Mouse (Mus musculus) forebrain, embryonic 15.5 days (tissue): ENCODE results near the gene Zfp810. TPM values are rescaled to one million over a fixed set of nuclear protein-coding genes. Genes with fewer than 3 reads are reported as not detected.
"Not testable (repeated sequence)": the region's sequence is repeated elsewhere in the genome, so short reads cannot be mapped to it uniquely, and the experiment has no call there.

Experiments used
- ATAC-seq: fragments of 200-750 bp; cut with Nextera tagmentation; replicated peaks from 2 replicates; pipeline ENCODE4 v1.8.0; 2017; ENCODE audit warnings: mild to moderate bottlenecking, moderate TSS enrichment, moderate library complexity
- H3K27ac ChIP-seq: fragments of 300-500 bp; sonication (generic); replicated peaks from 2 replicates; pipeline ENCODE4 v1.5.1; 2015; ENCODE audit warnings: mild to moderate bottlenecking, inconsistent platforms
- H3K27me3 ChIP-seq: fragments of 300-500 bp; sonication (generic); 2 replicates; pipeline ENCODE4 v1.6.1; 2015; ENCODE audit warnings: inconsistent platforms
- H3K36me3 ChIP-seq: fragments of 300-500 bp; sonication (generic); 2 replicates; pipeline ENCODE4 v1.6.1; 2015; ENCODE audit warnings: mild to moderate bottlenecking, inconsistent platforms
- H3K4me1 ChIP-seq: fragments of 300-500 bp; sonication (generic); 2 replicates; pipeline ENCODE4 v1.6.1; 2015; ENCODE audit warnings: inconsistent platforms
- H3K4me2 ChIP-seq: fragments of 300-500 bp; sonication (generic); replicated peaks from 2 replicates; pipeline ENCODE4 v1.6.1; 2015; ENCODE audit warnings: mild to moderate bottlenecking, inconsistent platforms
- H3K4me3 ChIP-seq: fragments of 300-500 bp; sonication (generic); 2 replicates; pipeline ENCODE4 v1.5.1; 2015; ENCODE audit warnings: mild to moderate bottlenecking, inconsistent platforms
- H3K9ac ChIP-seq: fragments of 300-500 bp; sonication (generic); replicated peaks from 2 replicates; pipeline ENCODE4 v1.6.1; 2015; ENCODE audit warnings: mild to moderate bottlenecking, inconsistent platforms
- H3K9me3 ChIP-seq: fragments of 300-500 bp; sonication (generic); 2 replicates; pipeline ENCODE4 v1.6.1; 2016; ENCODE audit warnings: inconsistent platforms
- WGBS: fragments of 180-500 bp; shearing (Covaris S2); methylation state at CpG from one replicate; pipeline ENCODE4 v1.1.7; 2015; ENCODE audit warnings: mixed read lengths; 5-methylcytosine and 5-hydroxymethylcytosine counted together
- polyA plus RNA-seq: library from polyadenylated mRNA; unstranded; fragments of >200 nt; fragmentation: Nextera tagmentation; extraction: Ambion mirVana; gene quantifications from 2 replicates; pipeline ENCODE4 v1.2.1, GENCODE M21; 2015

Zfp810 gene
- polyA plus RNA-seq, 1 experiment from 2014 or later = 36.8 TPM

- H3K4me1 ChIP-seq, ATAC-seq: not testable (repeated sequence)
- 70% methylated on average over 5 of the region's 5 CpGs for WGBS
Measured at GRCm38 (mm10) chr9:22316047-22316446, 8.6 kb upstream of the Zfp810 start.

GRCm38 (mm10) chr9:22314066-22314465 is 6.6 kb upstream of the Zfp810 start:
- Histone ChIP-seq H3K27me3 (no peaks in the 10 kb centered on the region), H3K27ac (no peak overlapping the region)
- WGBS = 87% methylated on average over 3 of the region's 3 CpGs

More at GRCm38 (mm10) chr9:22316047-22316446, 8.6 kb upstream of the Zfp810 start:
- not testable (repeated sequence) for H3K9ac ChIP-seq, H3K4me2 ChIP-seq, H3K36me3 ChIP-seq, H3K9me3 ChIP-seq, H3K27ac ChIP-seq, H3K27me3 ChIP-seq, H3K4me3 ChIP-seq

GRCm38 (mm10) chr9:22313218-22313617 is 5.8 kb upstream of the Zfp810 start:
- H3K27me3 ChIP-seq = no peaks in the 10 kb centered on the region
- H3K4me2 ChIP-seq = no peak overlapping the region
- H3K9ac ChIP-seq = no peak overlapping the region
- H3K4me3 ChIP-seq = no peak overlapping the region
- no peaks in the 10 kb centered on the region for H3K4me1 ChIP-seq
- H3K9me3 ChIP-seq = no peaks in the 10 kb centered on the region
- H3K36me3 ChIP-seq = no peaks in the 10 kb centered on the region
- no peak overlapping the region for H3K27ac ChIP-seq
- WGBS = 89% methylated on average over 5 of the region's 5 CpGs
- no peak for ATAC-seq

More at GRCm38 (mm10) chr9:22314066-22314465, 6.6 kb upstream of the Zfp810 start:
- Histone ChIP-seq H3K4me1 (no peaks in the 10 kb centered on the region), H3K9me3 (no peaks in the 10 kb centered on the region), H3K4me2 (no peak overlapping the region), H3K4me3 (no peak overlapping the region), H3K9ac (no peak overlapping the region), H3K36me3 (no peaks in the 10 kb centered on the region)
- ATAC-seq = no peak

- Histone ChIP-seq H3K9me3 (no peaks in the 10 kb centered on the region), H3K36me3 (peaks cover 6% of the 10 kb centered on the region), H3K4me2 (no peak overlapping the region), H3K27me3 (no peaks in the 10 kb centered on the region), H3K27ac (no peak overlapping the region), H3K4me1 (peaks cover 14% of the 10 kb centered on the region), H3K4me3 (no peak overlapping the region), H3K9ac (no peak overlapping the region)
- WGBS = 88% methylated on average over 5 of the region's 5 CpGs
- ATAC-seq = no peak
Measured at GRCm38 (mm10) chr9:22309651-22310050, 2.2 kb upstream of the Zfp810 start.

- Histone ChIP-seq H3K4me2 (peak overlapping the region; percentile 56), H3K9ac (peak overlapping the region; percentile 98), H3K9me3 (peaks cover 10% of the 10 kb centered on the region; the same call in 1 of the 2 replicates), H3K27ac (peak overlapping the region; percentile 95), H3K4me3 (peak overlapping the region; percentile 98), H3K36me3 (peaks cover 24% of the 10 kb centered on the region), H3K4me1 (peaks cover 14% of the 10 kb centered on the region)
- ATAC-seq, H3K27me3 ChIP-seq: not testable (repeated sequence)
- 10% methylated on average over 9 of the region's 9 CpGs for WGBS
Measured at GRCm38 (mm10) chr9:22307920-22308262, 443 bp upstream of the Zfp810 start.

- peak; percentile 3; the same call in 1 of the 2 replicates for ATAC-seq
- 16% methylated on average over 6 of the region's 6 CpGs for WGBS
Measured at GRCm38 (mm10) chr9:22306726-22307125, 722 bp downstream of the Zfp810 start.

GRCm38 (mm10) chr9:22302199-22302598 is 5.2 kb downstream of the Zfp810 start:
- no peak overlapping the region for H3K4me3 ChIP-seq
- H3K4me1 ChIP-seq = peaks cover 14% of the 10 kb centered on the region
- H3K36me3 ChIP-seq = peaks cover 66% of the 10 kb centered on the region
- H3K4me2 ChIP-seq = no peak overlapping the region
- peaks cover 10% of the 10 kb centered on the region; the same call in 1 of the 2 replicates for H3K9me3 ChIP-seq
- no peak overlapping the region for H3K9ac ChIP-seq
- ATAC-seq = no peak
- no peak overlapping the region for H3K27ac ChIP-seq
- no peaks in the 10 kb centered on the region for H3K27me3 ChIP-seq
- 100% methylated on average over 1 of the region's 1 CpGs for whole genome bisulfite sequencing

More at GRCm38 (mm10) chr9:22306726-22307125, 722 bp downstream of the Zfp810 start:
- H3K4me2 ChIP-seq = peak overlapping the region; percentile 56
- H3K27me3 ChIP-seq = no peaks in the 10 kb centered on the region
- peak overlapping the region; percentile 98 for H3K4me3 ChIP-seq
- H3K4me1 ChIP-seq = peaks cover 14% of the 10 kb centered on the region
- peak overlapping the region; percentile 95 for H3K27ac ChIP-seq
- peaks cover 10% of the 10 kb centered on the region; the same call in 1 of the 2 replicates for H3K9me3 ChIP-seq
- peak overlapping the region; percentile 98 for H3K9ac ChIP-seq
- peaks cover 32% of the 10 kb centered on the region for H3K36me3 ChIP-seq

- Histone ChIP-seq H3K4me3 (no peak overlapping the region), H3K4me2 (no peak overlapping the region), H3K9me3 (peaks cover 61% of the 10 kb centered on the region), H3K27ac (no peak overlapping the region), H3K9ac (no peak overlapping the region), H3K4me1 (no peaks in the 10 kb centered on the region), H3K27me3 (no peaks in the 10 kb centered on the region), H3K36me3 (peaks cover 85% of the 10 kb centered on the region)
- no peak for ATAC-seq
- WGBS = 97% methylated on average over 4 of the region's 4 CpGs
Measured at GRCm38 (mm10) chr9:22278733-22279132, 28.7 kb downstream of the Zfp810 start.

- Histone ChIP-seq H3K36me3 (peaks cover 8% of the 10 kb centered on the region; the same call in 1 of the 2 replicates), H3K4me1 (no peaks in the 10 kb centered on the region), H3K9me3 (no peaks in the 10 kb centered on the region), H3K9ac (no peak overlapping the region), H3K27ac (no peak overlapping the region), H3K4me3 (no peak overlapping the region), H3K27me3 (no peaks in the 10 kb centered on the region), H3K4me2 (no peak overlapping the region)
- WGBS = 94% methylated on average over 1 of the region's 1 CpGs
- ATAC-seq = no peak
Measured at GRCm38 (mm10) chr9:22268886-22269285, 38.6 kb downstream of the Zfp810 start.

- no peaks in the 10 kb centered on the region for H3K9me3 ChIP-seq
- no peak overlapping the region for H3K4me3 ChIP-seq
- no peaks in the 10 kb centered on the region for H3K27me3 ChIP-seq
- no peak for ATAC-seq
- H3K4me2 ChIP-seq = no peak overlapping the region
- 0 out of 2 replicates have a peak, but pooled peaks cover 2% of the 10 kb centered on the region for H3K4me1 ChIP-seq
- no peaks in the 10 kb centered on the region for H3K36me3 ChIP-seq
- WGBS = 92% methylated on average over 10 of the region's 10 CpGs
- H3K27ac ChIP-seq = no peak overlapping the region
- H3K9ac ChIP-seq = no peak overlapping the region
Measured at GRCm38 (mm10) chr9:22262611-22263010, 44.8 kb downstream of the Zfp810 start.

GRCm38 (mm10) chr9:22261594-22261993 is 45.9 kb downstream of the Zfp810 start:
- no peak for ATAC-seq
- WGBS = 88% methylated on average over 1 of the region's 1 CpGs
- Histone ChIP-seq H3K4me3 (no peak overlapping the region), H3K9me3 (no peaks in the 10 kb centered on the region), H3K4me1 (0 out of 2 replicates have a peak, but pooled peaks cover 2% of the 10 kb centered on the region), H3K27ac (no peak overlapping the region), H3K27me3 (no peaks in the 10 kb centered on the region), H3K36me3 (no peaks in the 10 kb centered on the region), H3K4me2 (no peak overlapping the region), H3K9ac (no peak overlapping the region)

GRCm38 (mm10) chr9:22260092-22260422 is 47.4 kb downstream of the Zfp810 start:
- Histone ChIP-seq H3K36me3 (peaks cover 15% of the 10 kb centered on the region), H3K4me2 (peak overlapping the region; percentile 67), H3K4me3 (peak overlapping the region; percentile 60), H3K4me1 (0 out of 2 replicates have a peak, but pooled peaks cover 2% of the 10 kb centered on the region), H3K27ac (no peak overlapping the region), H3K9me3 (peaks cover 6% of the 10 kb centered on the region; the same call in 1 of the 2 replicates), H3K27me3 (no peaks in the 10 kb centered on the region), H3K9ac (peak overlapping the region; percentile 74; the same call in 1 of the 2 replicates)
- WGBS = 20% methylated on average over 3 of the region's 3 CpGs
- ATAC-seq = no peak
